Mouse (Mus musculus) liver, adult 2 months (tissue): ENCODE measurements at regions not wholly inside any gene's neighbourhood (a gene's known extent, or its start where the extent isn't known, plus 50 kb on each side); places are given as distances from the start of the nearest gene placed in this dataset.

ENCODE experiments used
- CTCF ChIP-seq: fragments of 200-500 bp; IDR thresholded peaks from 2 replicates; pipeline ENCODE4 v1.5.1; 2011; ENCODE audit warnings: low read depth, low read length, control low read depth
- POLR2A ChIP-seq: fragments of 200-500 bp; IDR thresholded peaks from 2 replicates; pipeline ENCODE4 v1.6.1; 2011; ENCODE audit warnings: low read length, control low read depth; ENCODE audit not compliant: insufficient read depth; ENCODE audit errors: extremely low read depth

DNA sequence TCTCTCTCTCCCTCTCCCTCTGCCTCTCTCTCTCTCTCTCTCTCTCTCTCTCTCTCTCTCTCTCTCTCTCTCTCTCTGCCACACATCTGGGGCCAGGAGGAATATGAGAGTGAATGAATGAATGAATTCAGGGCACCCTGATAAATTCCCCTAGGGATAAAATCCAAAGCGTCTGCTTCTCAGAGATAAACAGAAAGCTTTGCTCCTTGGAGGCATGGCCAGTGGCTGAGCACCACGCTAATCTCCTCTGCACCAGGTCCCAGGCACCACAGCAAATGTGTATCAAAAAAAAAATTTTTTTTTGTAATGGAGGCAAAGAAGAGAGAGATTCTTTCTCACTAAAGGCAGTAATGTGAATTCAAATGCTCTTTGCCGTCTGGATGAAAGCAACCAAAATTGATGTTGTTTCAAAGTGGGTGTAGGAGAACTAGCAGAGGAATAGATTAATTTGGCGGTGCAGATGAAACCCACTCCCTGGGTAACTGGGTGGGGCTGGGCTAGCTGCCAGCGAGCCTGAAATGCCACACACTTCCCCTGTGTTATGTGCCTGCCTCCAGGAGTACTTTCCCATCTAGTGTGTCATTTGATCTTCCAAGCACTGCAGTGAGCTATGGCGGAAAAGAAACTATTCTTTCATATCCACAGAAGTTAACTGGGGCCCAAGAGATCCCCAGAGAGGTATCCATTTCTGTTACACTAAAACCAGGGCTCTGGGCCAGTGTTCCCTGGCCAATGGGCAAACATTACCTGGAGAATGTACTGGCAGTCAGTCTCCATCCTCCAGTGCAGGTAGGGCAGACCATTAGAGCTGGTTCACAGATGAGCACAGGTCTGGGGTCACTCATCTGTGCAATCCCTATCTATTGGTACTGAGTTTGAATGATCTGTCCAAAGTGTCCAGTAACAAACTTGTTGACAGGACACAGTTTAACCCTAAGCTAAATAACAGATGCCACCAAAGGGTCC is 89.6 kb upstream of the Kirrel3 start:
- TF ChIP-seq POLR2A: no peak
- no peak for TF ChIP-seq CTCF
